8 mouse cellular contexts compared by ENCODE assay signal in the genomic region with DNA sequence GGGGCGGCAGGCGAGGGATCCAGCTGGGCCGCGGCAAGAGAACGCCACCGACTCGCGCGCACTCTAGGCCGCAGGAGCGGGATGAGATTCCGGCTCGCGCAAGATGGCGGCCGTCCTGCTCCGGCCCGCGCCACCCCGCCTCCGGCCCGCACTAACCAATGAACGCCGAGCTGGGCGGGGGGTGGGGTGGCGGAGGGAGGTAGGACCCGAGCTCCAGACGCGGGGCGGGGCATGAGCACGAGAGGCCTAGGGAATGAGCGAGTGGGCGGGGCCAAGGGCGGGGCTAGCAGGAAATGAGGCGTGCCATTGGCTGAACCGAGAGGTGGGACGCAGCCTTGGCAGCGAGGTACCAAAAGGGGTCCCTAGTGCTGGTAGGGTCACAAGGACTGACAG. TPM values are rescaled to one million over a fixed set of nuclear protein-coding genes. Genes with fewer than 3 reads are reported as not detected.
A peak's percentile ranks its signal among the peaks of the same experiment; 100 is the strongest.
DNase-seq lines count a peak whose midpoint lies in the region; TF ChIP-seq lines count a peak whose summit lies in the region.

A gene (minus strand): TSS at position 105 of the 393 bp plus-strand sequence.

- peak within 1 kb of the TSS; percentile 93 for H3K27ac ChIP-seq in gastrocnemius, adult 2 months

- no peaks in the 10 kb centered on the region for H3K9me3 ChIP-seq in megakaryocyte, embryonic 14.5 days

- no peak for TF ChIP-seq CTCF in gastrocnemius, adult 2 months (IDR thresholded peaks at IDR 0.05)

- H3K27me3 ChIP-seq in megakaryocyte, embryonic 14.5 days (replicated peaks) = peaks cover 25% of the 10 kb centered on the region

- peak within 1 kb of the TSS; percentile 94 for H3K4me3 ChIP-seq in gastrocnemius, adult 2 months
- H3K4me3 ChIP-seq in megakaryocyte, embryonic 14.5 days (replicated peaks) = peak within 1 kb of the TSS; percentile 98

- peak; percentile 95 for DNase-seq in WW6 (ENCODE audit: low read depth, low spot score)
- peak; percentile 99 to 100 for DNase-seq in cerebellum, postnatal 4 days (ENCODE audit: low spot score in 2 of 2)
- DNase-seq in gastrocnemius, adult 2 months = peak; percentile 99
- DNase-seq in hindlimb bud, embryonic 11.5 days (ENCODE audit: extremely low spot score, low read depth, low spot score) = peak; percentile 87
- DNase-seq in left cerebral cortex, adult 8-10 months (ENCODE audit: low spot score in 2 of 2) = peak; percentile 98
- peak; percentile 99 to 100 for DNase-seq in right cerebral cortex, postnatal 10 days (ENCODE audit: low spot score in 2 of 2)
- peak; percentile 99 for DNase-seq in urinary bladder, postnatal 25 days (ENCODE audit: low spot score)

- intact Hi-C loops in gastrocnemius, adult 2 months (cut with DNase I) = no loop called here

- H3K4me1 ChIP-seq in megakaryocyte, embryonic 14.5 days = peaks cover 31% of the 10 kb centered on the region

- H3K36me3 ChIP-seq in megakaryocyte, embryonic 14.5 days (replicated peaks; ENCODE audit: low read length) = peaks cover 6% of the 10 kb centered on the region

RNA-seq across cellular contexts. Expression of the gene that starts here (rescaled TPM):
- total RNA-seq in gastrocnemius, adult 2 months (2021) = under 1 TPM; 0.15 to 0.56 TPM
- total RNA-seq in left cerebral cortex, adult 8-10 months (2022) = 1 to 10 TPM; 1.1 to 1.3 (median 1.1) TPM
- polyA plus RNA-seq in megakaryocyte, embryonic 14.5 days (2012; ENCODE audit: insufficient read depth, low replicate concordance) = 0.35 TPM in 1 of 2 replicates, not detected in the other

Comparison
In these comparisons a context has a peak if more than half of its experiments do, and no peak if none do; other contexts are left out.
1. Peak in every context shown above with its lines: DNase-seq, H3K4me3 ChIP-seq and H3K27ac ChIP-seq.
2. Peak in DNase-seq, H3K4me3 ChIP-seq and H3K27ac ChIP-seq in gastrocnemius, adult 2 months; RNA of the gene not detected or under 1 TPM.